10 mouse cellular contexts compared by ENCODE assay signal in the genomic region with DNA sequence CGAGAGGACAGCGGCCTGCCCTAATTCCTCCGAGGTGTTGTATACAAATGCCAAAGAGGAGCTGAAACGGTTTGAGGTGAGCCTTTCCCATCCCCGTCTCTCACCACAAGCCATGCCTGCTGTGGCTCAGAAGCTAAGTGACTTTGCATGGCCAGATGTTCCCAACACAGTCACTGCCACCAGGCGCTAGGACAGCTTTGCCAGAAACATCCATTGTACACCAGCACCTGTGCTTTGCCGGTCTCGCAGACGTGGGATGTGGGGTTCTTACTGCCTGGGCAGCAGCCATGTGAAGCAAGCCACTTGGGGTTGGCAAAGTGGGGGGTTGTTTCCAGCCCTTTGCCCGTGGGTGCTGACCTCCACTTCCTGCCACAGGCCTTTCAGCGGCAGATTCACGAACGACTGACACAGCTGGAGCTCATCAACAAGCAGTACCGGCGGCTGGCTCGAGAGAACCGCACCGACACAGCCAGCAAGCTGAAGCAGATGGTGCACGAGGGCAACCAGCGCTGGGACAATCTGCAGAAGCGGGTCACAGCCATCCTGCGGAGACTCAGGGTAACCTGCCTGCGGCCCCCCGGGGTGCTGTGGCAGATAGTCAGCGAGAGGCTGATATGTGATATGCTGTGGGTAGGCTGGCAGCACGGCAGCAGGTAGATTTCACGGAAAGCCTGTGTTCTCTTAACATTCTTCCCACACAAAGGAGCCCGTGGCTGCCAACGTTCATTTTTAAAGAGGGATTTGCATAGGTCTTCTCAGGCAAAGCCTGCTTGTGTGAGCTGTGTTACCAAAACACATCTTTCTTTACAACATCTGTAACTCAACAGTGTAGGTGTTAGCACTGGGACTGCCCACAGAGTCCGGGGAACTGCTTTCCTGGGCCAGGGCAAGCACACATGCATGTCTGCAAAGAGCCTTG.
DNase-seq lines count a peak whose midpoint lies in the region; ATAC-seq and TF ChIP-seq lines count a peak whose summit lies in the region.
"Had no signal": no experiment of that assay in that cellular context is flagged by ENCODE, and none has a peak within 500 bp of the region (broad histone marks: within the 10 kb centered on the region; RNA-seq: fewer than 3 reads in every experiment).

No protein-coding gene starts in this region.

- no peak overlapping the region for H3K4me3 ChIP-seq in heart, embryonic 13.5 days
- H3K4me3 ChIP-seq in E14TG2a.4 (replicated peaks; ENCODE audit: low read length) = peak overlapping the region; percentile 54
- H3K4me3 ChIP-seq in stomach, postnatal 0 days (ENCODE audit: low read depth, low read length) = no peak overlapping the region
- no peak overlapping the region for H3K4me3 ChIP-seq in heart, embryonic 11.5 days (ENCODE audit: low read depth, low read length)
- H3K4me3 ChIP-seq: megakaryocyte, embryonic 14.5 days had no signal

- no peaks in the 10 kb centered on the region for H3K27me3 ChIP-seq in heart, embryonic 13.5 days (replicated peaks)
- peaks cover 15% of the 10 kb centered on the region for H3K27me3 ChIP-seq in E14TG2a.4 (ENCODE audit: insufficient read depth, low read length)
- H3K27me3 ChIP-seq in stomach, postnatal 0 days (ENCODE audit: control insufficient read depth, insufficient read depth, low read length) = no peaks in the 10 kb centered on the region
- no peaks in the 10 kb centered on the region for H3K27me3 ChIP-seq in heart, embryonic 11.5 days (ENCODE audit: control insufficient read depth, insufficient read depth, low read length)
- H3K27me3 ChIP-seq: megakaryocyte, embryonic 14.5 days had no signal

- no peak for TF ChIP-seq CTCF in E14TG2a.4 (conservative IDR thresholded peaks at IDR 0.05; ENCODE audit: low read length)
- TF ChIP-seq CTCF in stomach, postnatal 0 days (IDR thresholded peaks at IDR 0.05; ENCODE audit: low read depth) = no peak

- H3K4me1 ChIP-seq in heart, embryonic 13.5 days = peaks cover 33% of the 10 kb centered on the region
- H3K4me1 ChIP-seq in E14TG2a.4 (replicated peaks; ENCODE audit: low read depth, low read length) = peaks cover 13% of the 10 kb centered on the region
- no peaks in the 10 kb centered on the region for H3K4me1 ChIP-seq in stomach, postnatal 0 days (replicated peaks; ENCODE audit: control insufficient read depth, insufficient read depth)
- H3K4me1 ChIP-seq in heart, embryonic 11.5 days (ENCODE audit: control insufficient read depth, insufficient read depth, low read length) = peaks cover 15% of the 10 kb centered on the region
- H3K4me1 ChIP-seq: megakaryocyte, embryonic 14.5 days had no signal

- no peaks in the 10 kb centered on the region for H3K9me3 ChIP-seq in heart, embryonic 13.5 days
- no peaks in the 10 kb centered on the region for H3K9me3 ChIP-seq in E14TG2a.4 (ENCODE audit: low read length)
- no peaks in the 10 kb centered on the region for H3K9me3 ChIP-seq in stomach, postnatal 0 days (ENCODE audit: control insufficient read depth, low read length)
- no peaks in the 10 kb centered on the region for H3K9me3 ChIP-seq in heart, embryonic 11.5 days (replicated peaks; ENCODE audit: control insufficient read depth, low read length)
- H3K9me3 ChIP-seq: G1E; megakaryocyte, embryonic 14.5 days had no signal

- WGBS in heart, embryonic 13.5 days = 56% methylated on average over 30 of the region's 30 CpGs
- 60% methylated on average over 30 of the region's 30 CpGs for WGBS in stomach, postnatal 0 days
- 52% methylated on average over 30 of the region's 30 CpGs for WGBS in heart, embryonic 11.5 days (ENCODE audit: insufficient replicate concordance)

- 0 out of 2 replicates have a peak overlapping the region, but pooled peaks have one; percentile 5 for H3K27ac ChIP-seq in heart, embryonic 13.5 days (replicated peaks)
- no peak overlapping the region for H3K27ac ChIP-seq in stomach, postnatal 0 days (replicated peaks)
- no peak overlapping the region for H3K27ac ChIP-seq in heart, embryonic 11.5 days (ENCODE audit: low read depth, low read length)

- H3K9ac ChIP-seq in heart, embryonic 13.5 days = no peak overlapping the region
- no peak overlapping the region for H3K9ac ChIP-seq in stomach, postnatal 0 days (ENCODE audit: low read length)
- no peak overlapping the region for H3K9ac ChIP-seq in heart, embryonic 11.5 days (ENCODE audit: low read depth, low read length)

- no peak for DNase-seq in heart, adult 18-20 months
- peak; percentile 45 to 83 for DNase-seq in lung, postnatal 4 days
- no peak for DNase-seq in MN1 (ENCODE audit: low spot score)
- DNase-seq in stomach, postnatal 0 days (ENCODE audit: low spot score) = no peak

- no peak for TF ChIP-seq EP300 in stomach, postnatal 0 days (optimal IDR thresholded peaks at IDR 0.05)

- peaks cover 84% of the 10 kb centered on the region for H3K36me3 ChIP-seq in heart, embryonic 13.5 days
- H3K36me3 ChIP-seq in E14TG2a.4 (ENCODE audit: insufficient read depth, low read length) = 0 out of 2 replicates have a peak, but pooled peaks cover 9% of the 10 kb centered on the region
- peaks cover 25% of the 10 kb centered on the region for H3K36me3 ChIP-seq in stomach, postnatal 0 days (ENCODE audit: control insufficient read depth, insufficient read depth, low read length)
- H3K36me3 ChIP-seq in heart, embryonic 11.5 days (ENCODE audit: control insufficient read depth, insufficient read depth, low read length) = peaks cover 34% of the 10 kb centered on the region
- H3K36me3 ChIP-seq: G1E had no signal

- no peak overlapping the region for H3K4me2 ChIP-seq in heart, embryonic 13.5 days
- H3K4me2 ChIP-seq in stomach, postnatal 0 days (replicated peaks; ENCODE audit: low read depth) = no peak overlapping the region
- H3K4me2 ChIP-seq in heart, embryonic 11.5 days = no peak overlapping the region

- ATAC-seq in heart, embryonic 13.5 days (ENCODE audit: extremely low read depth, insufficient number of reproducible peaks, low FRiP score, low TSS enrichment) = no peak
- peak; percentile 35 for ATAC-seq in inflammation-experienced regulatory T-cells, adult 6 months
- ATAC-seq in stomach, postnatal 0 days (ENCODE audit: low FRiP score, low TSS enrichment) = no peak
- ATAC-seq in heart, embryonic 11.5 days (replicated peaks; ENCODE audit: insufficient number of reproducible peaks, low FRiP score, low TSS enrichment) = no peak

Comparison
In these comparisons a context has a peak if more than half of its experiments do, and no peak if none do; other contexts are left out.
1. DNase-seq: peak in lung, postnatal 4 days (2 of 2); none in heart, adult 18-20 months (0 of 2), MN1 (single experiment) and stomach, postnatal 0 days (single experiment).